Mouse (Mus musculus) lung, adult 2 months (tissue): ENCODE data around the gene Tchp.

ENCODE experiments used
- CTCF ChIP-seq: fragments of 200-500 bp; IDR thresholded peaks from 2 replicates; pipeline ENCODE4 v1.5.1; 2011; ENCODE audit warnings: mild to moderate bottlenecking, low read length, control low read depth; ENCODE audit not compliant: insufficient read depth
- POLR2A ChIP-seq: fragments of 200-500 bp; IDR thresholded peaks from 2 replicates; pipeline ENCODE4 v1.6.1; 2011; ENCODE audit warnings: low read depth, mild to moderate bottlenecking, control low read depth, low read length, borderline replicate concordance; ENCODE audit errors: extremely low read depth

DNA sequence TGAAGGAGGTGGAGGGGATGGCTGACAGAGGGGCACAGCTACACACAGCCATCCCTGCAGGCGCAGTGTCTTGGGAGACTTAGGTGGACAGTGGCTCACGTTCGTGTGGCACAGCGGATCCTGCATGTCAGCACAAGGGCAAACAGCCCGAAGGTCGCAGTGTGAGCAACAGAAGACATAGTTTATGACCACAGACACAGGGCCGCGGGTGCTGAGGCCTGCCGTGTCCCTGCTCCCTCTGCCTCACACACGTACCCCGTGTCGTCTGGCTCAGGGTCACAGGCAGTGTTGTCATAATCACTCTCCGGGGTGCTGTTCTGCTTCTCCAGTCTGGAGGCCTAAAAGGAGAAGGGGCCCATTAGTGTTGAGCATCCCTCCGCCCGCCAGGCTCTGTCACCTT lies 26.0 kb downstream of the Tchp start:
- TF ChIP-seq POLR2A (no peak), CTCF (no peak)
